Mouse (Mus musculus): Measurements from ENCODE around the gene Rbpj. TPM values are rescaled to one million over a fixed set of nuclear protein-coding genes. Genes with fewer than 3 reads are reported as not detected.

Rbpj gene
- polyA plus RNA-seq, 1 experiment from 2014 or later = 23.9 TPM

DNA sequence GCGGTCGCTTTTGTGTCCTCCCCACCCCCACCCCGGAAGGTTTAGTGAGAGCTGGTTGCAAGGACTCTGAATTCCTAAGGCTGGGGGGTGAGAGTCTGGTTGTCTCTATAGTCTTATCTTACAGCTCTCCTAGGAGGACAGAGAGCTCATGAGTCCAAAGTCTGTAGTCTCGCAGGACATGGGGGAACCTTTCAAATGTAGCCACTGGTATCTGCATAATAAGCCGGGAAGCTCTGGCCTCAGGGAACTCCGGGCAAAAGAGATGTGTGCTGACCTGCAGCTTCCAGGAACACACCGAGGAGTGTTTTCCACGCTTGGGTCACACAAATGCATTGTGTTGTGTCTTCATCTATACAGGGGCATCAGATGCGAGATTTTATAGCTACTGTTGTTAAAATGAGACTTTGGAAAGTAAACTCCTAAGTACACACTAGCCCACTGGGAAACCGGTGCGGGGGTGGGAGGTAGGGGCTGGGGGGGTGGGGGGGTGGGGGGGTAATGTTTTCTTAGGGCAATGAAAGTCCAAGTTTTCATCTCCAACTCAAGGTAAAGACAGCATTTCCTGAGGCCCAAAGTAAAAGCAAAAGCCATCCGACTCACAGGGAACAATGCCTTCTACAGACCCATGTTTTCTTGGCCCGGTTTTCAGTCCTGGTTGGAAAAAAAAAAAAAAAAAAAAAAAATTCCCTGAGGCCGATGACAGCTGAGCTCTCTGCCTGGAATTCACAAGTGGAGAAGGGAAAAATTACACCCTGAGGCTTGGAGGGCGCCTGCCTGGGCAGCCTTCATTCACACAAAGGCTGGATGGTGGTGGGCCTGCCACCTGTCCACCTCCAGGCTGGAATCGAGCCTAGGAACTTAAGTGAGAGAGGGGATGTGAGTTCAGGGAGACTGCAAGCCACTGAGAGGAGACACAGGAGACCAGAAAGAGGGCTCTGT lies 4.5 kb downstream of the Rbpj start:
- H3K9ac ChIP-seq (replicated peaks) = no peak overlapping the region
- no peak overlapping the region for H3K4me3 ChIP-seq (replicated peaks)

DNA sequence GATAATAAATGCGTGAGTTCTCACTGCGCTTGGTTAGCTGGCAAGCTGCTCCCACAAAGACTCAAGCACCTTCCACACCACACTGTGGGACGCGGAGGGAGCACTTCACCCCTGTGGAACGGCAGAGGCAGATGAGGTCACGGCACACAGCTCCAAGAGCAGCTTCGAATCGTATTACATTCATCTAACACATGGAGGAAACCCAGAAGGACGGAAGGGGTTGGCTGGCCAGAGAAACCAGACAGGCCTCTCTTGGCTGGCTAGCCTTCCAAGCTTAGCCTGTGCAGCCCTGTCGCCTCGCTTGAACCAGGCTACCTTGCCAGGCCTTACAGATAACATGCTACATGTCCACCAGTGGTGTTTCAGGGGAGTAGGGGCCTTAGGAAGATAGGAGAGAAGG lies 6.5 kb downstream of the Rbpj start:
- Histone ChIP-seq H3K36me3 (no peaks in the 10 kb centered on the region), H3K9ac (replicated peaks) (no peak overlapping the region), H3K27me3 (replicated peaks) (no peaks in the 10 kb centered on the region), H3K4me2 (no peak overlapping the region), H3K4me1 (0 out of 2 replicates have a peak, but pooled peaks cover 2% of the 10 kb centered on the region), H3K4me3 (replicated peaks) (no peak overlapping the region), H3K9me3 (replicated peaks) (no peaks in the 10 kb centered on the region), H3K27ac (replicated peaks) (no peak overlapping the region)
- no peak for ATAC-seq (ENCODE audit: low FRiP score)
- 85% methylated on average over 11 of the region's 11 CpGs for WGBS

More for the DNA sequence above, 4.5 kb downstream of the Rbpj start:
- Histone ChIP-seq H3K36me3 (no peaks in the 10 kb centered on the region), H3K4me2 (no peak overlapping the region), H3K27ac (replicated peaks) (no peak overlapping the region), H3K9me3 (replicated peaks) (no peaks in the 10 kb centered on the region), H3K4me1 (0 out of 2 replicates have a peak, but pooled peaks cover 2% of the 10 kb centered on the region), H3K27me3 (replicated peaks) (no peaks in the 10 kb centered on the region)
- no peak for ATAC-seq (ENCODE audit: low FRiP score)
- WGBS = 43% methylated on average over 16 of the region's 16 CpGs

DNA sequence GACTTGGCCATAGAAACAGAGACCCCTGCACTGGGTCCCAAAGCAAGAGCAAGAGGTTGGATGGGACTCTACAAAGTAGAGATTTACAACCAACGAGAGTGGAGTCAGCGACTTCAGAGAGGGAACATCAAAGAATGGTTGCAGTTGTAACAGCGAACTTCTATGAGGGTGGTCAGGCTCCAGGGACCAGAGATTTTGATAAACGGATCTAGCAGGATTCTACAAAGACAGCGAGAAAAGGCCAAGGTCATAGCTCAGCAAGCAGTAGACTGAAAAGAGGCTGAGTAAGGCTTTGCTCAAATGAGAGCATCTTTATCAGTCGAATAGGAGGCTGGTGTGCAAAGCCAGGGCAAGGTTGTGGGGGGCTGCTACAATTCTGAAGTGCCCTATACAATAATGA lies 13.2 kb downstream of the Rbpj start:
- WGBS = 72% methylated on average over 6 of the region's 6 CpGs
- Histone ChIP-seq H3K9me3 (replicated peaks) (no peaks in the 10 kb centered on the region), H3K4me2 (no peak overlapping the region), H3K4me3 (replicated peaks) (no peak overlapping the region), H3K4me1 (no peaks in the 10 kb centered on the region), H3K36me3 (no peaks in the 10 kb centered on the region), H3K27me3 (replicated peaks) (no peaks in the 10 kb centered on the region), H3K9ac (replicated peaks) (no peak overlapping the region), H3K27ac (replicated peaks) (no peak overlapping the region)
- ATAC-seq (ENCODE audit: low FRiP score) = no peak

DNA sequence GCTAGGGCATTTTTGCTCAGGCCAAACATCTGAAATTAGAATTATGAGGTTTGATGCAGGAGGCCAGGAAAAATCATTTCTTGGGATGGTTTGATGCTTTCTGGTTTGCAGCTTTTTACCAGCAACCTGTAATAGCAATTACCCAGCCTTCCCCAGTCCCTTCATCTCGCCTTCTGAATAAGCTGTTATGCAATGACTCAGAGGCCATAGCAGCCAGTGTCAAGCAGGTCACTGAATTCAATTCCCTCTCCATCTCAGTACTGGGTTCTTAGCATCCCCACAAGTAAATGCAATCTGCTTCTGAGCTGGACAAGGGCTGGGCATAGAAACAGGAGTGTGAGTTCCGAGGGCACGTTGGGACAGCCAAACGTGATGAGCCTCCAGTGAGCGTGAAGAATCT lies 13.9 kb downstream of the Rbpj start:
- Histone ChIP-seq H3K4me2 (no peak overlapping the region), H3K27me3 (replicated peaks) (no peaks in the 10 kb centered on the region), H3K4me3 (replicated peaks) (no peak overlapping the region), H3K27ac (replicated peaks) (no peak overlapping the region), H3K36me3 (no peaks in the 10 kb centered on the region), H3K9ac (replicated peaks) (no peak overlapping the region), H3K4me1 (no peaks in the 10 kb centered on the region), H3K9me3 (replicated peaks) (no peaks in the 10 kb centered on the region)
- WGBS = 70% methylated on average over 5 of the region's 5 CpGs
- no peak for ATAC-seq (ENCODE audit: low FRiP score)

DNA sequence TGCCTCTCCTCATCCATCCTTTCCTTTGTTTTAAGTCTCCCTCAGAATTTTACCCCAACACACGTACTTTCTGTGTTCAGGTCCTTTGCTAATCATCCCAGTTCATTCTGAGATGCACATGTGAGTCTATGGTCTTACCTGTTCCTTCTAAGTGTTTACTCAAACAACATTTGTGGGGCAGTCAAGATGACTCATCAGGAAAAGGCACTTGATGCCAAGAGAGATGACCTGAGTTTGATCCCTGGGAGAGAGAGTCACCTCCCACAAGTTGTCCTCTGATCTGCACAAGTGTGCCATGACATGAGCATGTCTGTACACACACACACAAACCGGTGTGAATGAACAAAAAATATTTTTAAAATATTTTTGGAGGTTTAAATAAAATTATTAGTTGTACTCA lies 15.1 kb downstream of the Rbpj start:
- no peaks in the 10 kb centered on the region for H3K9me3 ChIP-seq (replicated peaks)
- H3K27ac ChIP-seq (replicated peaks) = no peak overlapping the region
- H3K4me3 ChIP-seq (replicated peaks) = no peak overlapping the region
- H3K4me2 ChIP-seq = no peak overlapping the region
- H3K9ac ChIP-seq (replicated peaks) = no peak overlapping the region
- ATAC-seq (ENCODE audit: low FRiP score) = no peak
- H3K27me3 ChIP-seq (replicated peaks) = no peaks in the 10 kb centered on the region
- no peaks in the 10 kb centered on the region for H3K4me1 ChIP-seq
- H3K36me3 ChIP-seq = no peaks in the 10 kb centered on the region
- WGBS = 88% methylated on average over 2 of the region's 2 CpGs

DNA sequence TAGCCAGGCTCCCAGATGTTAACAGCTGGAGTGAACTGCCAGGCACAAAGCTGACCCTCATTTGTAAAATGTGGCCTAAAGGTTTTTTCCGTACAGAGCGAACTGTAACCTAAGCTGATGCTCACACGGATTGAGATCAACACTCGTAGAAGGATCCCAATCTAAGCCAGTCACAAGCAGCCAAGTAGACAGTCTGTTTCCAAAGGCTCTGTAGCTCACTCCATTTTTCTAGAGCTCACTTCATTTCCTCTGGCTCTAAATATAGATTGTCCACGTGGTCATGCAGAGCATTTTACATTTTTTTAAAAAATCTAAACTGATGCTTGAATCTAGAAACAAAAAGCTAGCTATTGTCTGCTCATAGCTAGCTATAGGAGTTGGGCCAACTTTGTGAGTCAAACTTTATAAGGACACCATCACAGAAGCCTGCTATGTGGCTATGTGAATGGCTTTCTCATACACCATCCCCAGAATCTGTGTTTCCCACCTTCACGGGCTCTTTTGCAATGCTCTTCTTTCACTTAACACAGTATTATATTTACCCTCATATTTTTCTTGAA lies 19.2 kb downstream of the Rbpj start:
- WGBS = 91% methylated on average over 6 of the region's 6 CpGs

DNA sequence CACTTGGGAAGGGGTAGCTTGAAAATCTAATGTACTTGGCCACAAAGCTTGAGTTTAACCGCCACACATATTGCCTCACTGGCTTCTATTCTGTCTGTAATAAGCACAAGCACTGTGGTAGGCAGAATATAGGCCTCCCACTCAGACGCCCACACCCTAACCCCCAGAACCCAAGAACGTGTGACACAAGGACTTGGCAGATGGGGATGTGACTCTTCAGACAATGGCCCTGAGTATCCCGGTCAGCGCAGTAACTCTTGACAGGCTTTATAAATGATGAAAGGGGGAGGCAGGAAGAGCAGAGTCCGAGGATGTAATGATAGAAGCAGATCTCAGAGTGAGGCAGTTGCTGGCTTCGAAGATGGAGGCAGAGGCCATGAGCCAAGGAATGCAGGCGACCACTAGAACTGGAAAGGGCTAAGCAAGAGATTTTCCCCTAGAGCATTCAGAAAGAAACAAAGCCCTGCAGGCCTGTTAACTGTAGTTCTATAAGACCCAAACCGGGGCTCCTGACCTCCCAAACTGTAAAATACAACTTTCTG lies 20.1 kb downstream of the Rbpj start:
- H3K4me2 ChIP-seq = no peak overlapping the region
- H3K27me3 ChIP-seq (replicated peaks) = no peaks in the 10 kb centered on the region
- no peak overlapping the region for H3K9ac ChIP-seq (replicated peaks)
- WGBS = 64% methylated on average over 9 of the region's 9 CpGs
- no peak for ATAC-seq (ENCODE audit: low FRiP score)
- no peaks in the 10 kb centered on the region for H3K9me3 ChIP-seq (replicated peaks)
- H3K4me1 ChIP-seq = no peaks in the 10 kb centered on the region
- H3K4me3 ChIP-seq (replicated peaks) = no peak overlapping the region
- no peaks in the 10 kb centered on the region for H3K36me3 ChIP-seq
- H3K27ac ChIP-seq (replicated peaks) = no peak overlapping the region

More for the DNA sequence above, 19.2 kb downstream of the Rbpj start:
- no peaks in the 10 kb centered on the region for H3K27me3 ChIP-seq (replicated peaks)
- ATAC-seq (ENCODE audit: low FRiP score) = no peak
- H3K4me2 ChIP-seq = no peak overlapping the region
- no peaks in the 10 kb centered on the region for H3K9me3 ChIP-seq (replicated peaks)
- no peaks in the 10 kb centered on the region for H3K36me3 ChIP-seq
- no peak overlapping the region for H3K9ac ChIP-seq (replicated peaks)
- no peaks in the 10 kb centered on the region for H3K4me1 ChIP-seq
- no peak overlapping the region for H3K27ac ChIP-seq (replicated peaks)
- no peak overlapping the region for H3K4me3 ChIP-seq (replicated peaks)

DNA sequence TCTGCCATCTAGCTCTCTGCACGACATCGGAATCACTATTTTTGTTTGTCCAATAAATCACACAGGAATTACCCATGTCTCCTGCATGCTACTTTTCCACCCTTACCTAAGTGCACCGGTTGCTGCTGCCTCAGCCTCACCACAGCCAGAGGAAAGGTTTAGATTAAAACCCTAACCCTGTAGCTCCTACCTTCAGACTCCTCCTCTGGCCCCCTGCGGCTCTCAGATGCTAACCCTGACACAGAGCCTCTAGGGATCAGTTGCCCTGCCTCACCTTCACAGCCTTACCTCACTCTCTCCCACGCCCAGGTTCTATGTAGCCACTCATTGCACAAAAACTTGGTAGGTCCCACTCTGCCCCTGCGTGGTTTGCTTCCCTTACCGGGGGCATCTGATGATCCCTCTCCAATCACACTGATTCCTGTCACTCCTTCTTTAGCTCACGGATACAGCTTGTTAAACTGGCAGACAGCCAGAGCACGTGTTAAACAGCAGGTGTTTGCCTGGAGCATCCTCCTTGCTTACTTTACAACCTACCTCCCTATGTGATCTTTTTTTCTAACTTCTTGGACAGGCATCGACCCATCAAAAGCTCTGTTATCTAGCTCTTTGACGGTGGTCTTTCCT lies 21.1 kb downstream of the Rbpj start:
- no peak overlapping the region for H3K9ac ChIP-seq (replicated peaks)
- H3K27me3 ChIP-seq (replicated peaks) = no peaks in the 10 kb centered on the region
- ATAC-seq (ENCODE audit: low FRiP score) = no peak
- no peak overlapping the region for H3K4me3 ChIP-seq (replicated peaks)
- no peak overlapping the region for H3K4me2 ChIP-seq
- no peak overlapping the region for H3K27ac ChIP-seq (replicated peaks)
- 35% methylated on average over 11 of the region's 11 CpGs for WGBS
- H3K36me3 ChIP-seq = no peaks in the 10 kb centered on the region
- H3K4me1 ChIP-seq = no peaks in the 10 kb centered on the region
- H3K9me3 ChIP-seq (replicated peaks) = no peaks in the 10 kb centered on the region

DNA sequence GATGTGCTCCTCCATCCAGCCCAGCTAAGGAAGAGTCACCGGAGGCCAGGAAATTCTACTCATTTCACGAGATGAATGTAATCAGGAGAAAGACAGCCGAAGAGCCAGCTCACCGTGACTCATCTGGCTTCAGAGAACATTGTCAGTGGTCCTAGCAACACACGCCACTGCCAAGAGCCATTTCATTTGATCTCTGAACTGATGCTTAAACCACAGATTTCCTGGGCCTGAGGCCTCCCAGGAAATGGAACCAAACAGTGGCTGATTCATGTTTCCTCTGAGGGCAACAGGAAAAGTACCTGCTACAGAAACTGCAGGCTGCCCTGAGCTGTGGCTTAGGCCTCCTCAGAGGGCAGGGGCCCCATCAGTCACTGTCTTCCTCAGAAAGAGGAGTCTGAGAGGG lies 24.7 kb downstream of the Rbpj start:
- ATAC-seq (ENCODE audit: low FRiP score) = no peak
- H3K4me3 ChIP-seq (replicated peaks) = no peak overlapping the region

DNA sequence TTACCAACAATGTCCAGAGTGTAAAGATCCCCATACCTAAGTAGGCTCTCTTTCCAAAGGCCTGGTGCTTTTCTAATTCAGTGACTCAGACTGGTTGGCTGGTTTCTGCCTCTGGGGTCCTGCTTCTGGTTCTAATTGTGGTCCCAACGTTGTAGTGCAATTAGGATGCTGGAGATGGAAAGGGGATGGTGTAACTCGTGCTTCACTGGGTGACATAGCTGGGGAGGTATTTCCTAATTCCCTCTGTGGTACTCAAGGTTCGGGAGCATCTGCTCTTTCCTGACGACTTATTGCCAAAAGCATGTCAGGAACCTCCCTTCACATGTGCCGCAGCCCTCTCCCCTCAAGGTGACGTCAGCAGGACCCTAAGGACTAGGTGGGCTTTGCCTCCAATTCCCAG lies 27.8 kb downstream of the Rbpj start:
- 57% methylated on average over 6 of the region's 6 CpGs for WGBS
- Histone ChIP-seq H3K9me3 (replicated peaks) (no peaks in the 10 kb centered on the region), H3K4me3 (replicated peaks) (no peak overlapping the region), H3K27me3 (replicated peaks) (no peaks in the 10 kb centered on the region), H3K9ac (replicated peaks) (no peak overlapping the region), H3K36me3 (no peaks in the 10 kb centered on the region), H3K4me1 (no peaks in the 10 kb centered on the region), H3K4me2 (no peak overlapping the region), H3K27ac (replicated peaks) (no peak overlapping the region)
- ATAC-seq (ENCODE audit: low FRiP score) = no peak

More for the DNA sequence above, 24.7 kb downstream of the Rbpj start:
- Histone ChIP-seq H3K9ac (replicated peaks) (no peak overlapping the region), H3K36me3 (no peaks in the 10 kb centered on the region), H3K4me1 (no peaks in the 10 kb centered on the region), H3K27ac (replicated peaks) (no peak overlapping the region), H3K9me3 (replicated peaks) (no peaks in the 10 kb centered on the region), H3K4me2 (no peak overlapping the region), H3K27me3 (replicated peaks) (no peaks in the 10 kb centered on the region)
- WGBS = 61% methylated on average over 5 of the region's 5 CpGs

DNA sequence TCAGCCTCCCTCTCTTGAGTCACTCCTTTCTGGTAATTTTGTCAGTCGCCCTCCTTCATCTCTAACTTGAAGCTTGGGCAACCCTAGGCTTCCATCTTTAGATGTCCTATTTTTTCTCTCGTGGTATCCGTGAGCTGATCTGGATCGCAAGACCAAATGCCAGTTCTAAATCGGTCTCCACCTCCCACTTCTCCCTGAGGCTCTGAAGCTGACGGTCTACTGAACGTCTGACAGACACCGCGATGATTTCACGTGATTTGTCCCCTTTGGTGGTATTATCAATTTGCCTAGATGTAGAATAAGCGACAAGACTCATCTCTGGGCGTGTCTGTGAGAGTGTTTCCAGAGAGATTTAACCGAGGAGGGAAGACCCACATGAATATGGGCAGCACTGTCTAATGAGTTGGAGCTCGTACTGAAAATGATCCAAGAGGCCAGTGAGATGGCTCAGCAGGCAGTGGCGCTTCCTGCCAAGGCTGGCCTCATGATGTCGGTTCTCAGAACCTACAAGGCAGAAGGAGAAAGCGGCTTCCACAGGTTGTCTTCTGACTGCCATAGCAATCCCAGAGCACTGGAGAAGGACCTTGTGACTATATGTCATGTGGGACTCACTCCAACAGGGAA lies 28.7 kb downstream of the Rbpj start:
- Histone ChIP-seq H3K27ac (replicated peaks) (no peak overlapping the region), H3K4me3 (replicated peaks) (no peak overlapping the region), H3K4me2 (no peak overlapping the region), H3K9me3 (replicated peaks) (no peaks in the 10 kb centered on the region), H3K9ac (replicated peaks) (no peak overlapping the region), H3K27me3 (replicated peaks) (no peaks in the 10 kb centered on the region), H3K4me1 (no peaks in the 10 kb centered on the region), H3K36me3 (no peaks in the 10 kb centered on the region)
- WGBS = 90% methylated on average over 17 of the region's 17 CpGs
- ATAC-seq (ENCODE audit: low FRiP score) = no peak
